Mouse (Mus musculus): ENCODE results near the gene Stard3. TPM values are rescaled to one million over a fixed set of nuclear protein-coding genes. Genes with fewer than 3 reads are reported as not detected.
A peak's percentile ranks its signal among the peaks of the same experiment; 100 is the strongest.

Stard3 gene
- total and polyA plus RNA-seq, 3 experiments = 53.0 to 62.5 TPM; not detected in 1

GRCm38 (mm10) chr11:98408872-98409271 lies 50.7 kb downstream of the Stard3 start:
- H3K27me3 ChIP-seq (ENCODE audit: control insufficient read depth in 1 of 2, insufficient read depth in 2 of 2, low read length in 2 of 2) = peaks cover 10 to 13% of the 10 kb centered on the region in 2 experiments
- no peaks in the 10 kb centered on the region for H3K4me1 ChIP-seq (ENCODE audit: control insufficient read depth in 1 of 2, insufficient read depth in 2 of 2, low read length in 2 of 2)
- no peak overlapping the region for H3K9ac ChIP-seq (ENCODE audit: control insufficient read depth, low read depth, low read length, poor library complexity, severe bottlenecking)
- H3K79me2 ChIP-seq (ENCODE audit: control insufficient read depth, insufficient read depth, low read length, poor library complexity) = no peaks in the 10 kb centered on the region
- H3K4me3 ChIP-seq (ENCODE audit: control insufficient read depth in 1 of 2, insufficient read depth in 1 of 2, low read depth in 2 of 2, low read length in 2 of 2) = no peak overlapping the region
- H3K36me3 ChIP-seq (ENCODE audit: control insufficient read depth in 1 of 2, insufficient read depth in 2 of 2, low read length in 2 of 2) = no peaks in the 10 kb centered on the region
- DNase-seq (ENCODE audit: low read depth, low spot score) = no peak
- no peaks in the 10 kb centered on the region for H3K9me3 ChIP-seq (replicated peaks; ENCODE audit: insufficient read depth, low read length)
- H3K27ac ChIP-seq (ENCODE audit: control insufficient read depth, low read depth, low read length) = no peak overlapping the region
- TF ChIP-seq USF2 (IDR thresholded peaks at IDR 0.05; ENCODE audit: borderline replicate concordance in 1 of 2, insufficient read depth in 1 of 2, low read depth in 1 of 2, low read length in 2 of 2) (no peak), POLR2AphosphoS5 (IDR thresholded peaks at IDR 0.05; ENCODE audit: borderline replicate concordance, low read depth, low read length) (no peak), UBTF (IDR thresholded peaks at IDR 0.05; ENCODE audit: borderline replicate concordance, insufficient read depth, low read depth, low read length) (no peak), MAZ (IDR thresholded peaks at IDR 0.05; ENCODE audit: low read depth, low read length) (no peak), GABPA (IDR thresholded peaks at IDR 0.05; ENCODE audit: low read depth, low read length) (no peak), MEF2A (IDR thresholded peaks at IDR 0.05; ENCODE audit: extremely low read depth, insufficient replicate concordance, low read depth, low read length, poor library complexity, severe bottlenecking) (no peak), ZMIZ1 (IDR thresholded peaks at IDR 0.05; ENCODE audit: low read depth, low read length) (no peak), CHD2 (IDR thresholded peaks at IDR 0.05; ENCODE audit: low read length) (no peak), GATA1 (IDR thresholded peaks at IDR 0.05; ENCODE audit: low read depth, low read length) (no peak), E2F4 (IDR thresholded peaks at IDR 0.05; ENCODE audit: borderline replicate concordance, low read depth, low read length) (no peak), MAFK (IDR thresholded peaks at IDR 0.05; ENCODE audit: borderline replicate concordance, low read depth, low read length) (no peak), EP300 (IDR thresholded peaks at IDR 0.05; ENCODE audit: low read depth in 1 of 2, low read length in 2 of 2) (no peak), BHLHE40 (IDR thresholded peaks at IDR 0.05; ENCODE audit: borderline replicate concordance, low read depth, low read length) (no peak), ZKSCAN1 (IDR thresholded peaks at IDR 0.05; ENCODE audit: low read depth, low read length) (no peak), ZC3H11A (IDR thresholded peaks at IDR 0.05; ENCODE audit: low read depth, low read length) (no peak), CTCF (IDR thresholded peaks at IDR 0.05 in 2 of 3, conservative IDR thresholded peaks at IDR 0.05 in 1 of 3; ENCODE audit: control insufficient read depth in 1 of 3, insufficient read depth in 1 of 3, low read depth in 2 of 3, low read length in 3 of 3, poor library complexity in 1 of 3, severe bottlenecking in 1 of 3) (no peak), MYC (IDR thresholded peaks at IDR 0.05; ENCODE audit: low read depth, low read length) (no peak), SMC3 (IDR thresholded peaks at IDR 0.05; ENCODE audit: low read depth, low read length) (no peak), MAX (IDR thresholded peaks at IDR 0.05; ENCODE audit: low read length) (no peak)

- TF ChIP-seq MAX (IDR thresholded peaks at IDR 0.05; ENCODE audit: low read length) (no peak), ZNF384 (IDR thresholded peaks at IDR 0.05; ENCODE audit: low read depth, low read length) (peak; percentile 51; the same call in 1 of the 2 replicates)
- H3K27ac ChIP-seq (ENCODE audit: control insufficient read depth, low read depth, low read length) = no peak overlapping the region
Measured at GRCm38 (mm10) chr11:98409341-98409822, 51.2 kb downstream of the Stard3 start.

More at GRCm38 (mm10) chr11:98409341-98409822, 51.2 kb downstream of the Stard3 start:
- H3K4me1 ChIP-seq (ENCODE audit: control insufficient read depth in 1 of 2, insufficient read depth in 2 of 2, low read length in 2 of 2) = no peaks in the 10 kb centered on the region
- H3K9ac ChIP-seq (ENCODE audit: control insufficient read depth, low read depth, low read length, poor library complexity, severe bottlenecking) = no peak overlapping the region
- peaks cover 10 to 13% of the 10 kb centered on the region in 2 experiments for H3K27me3 ChIP-seq (ENCODE audit: control insufficient read depth in 1 of 2, insufficient read depth in 2 of 2, low read length in 2 of 2)
- no peaks in the 10 kb centered on the region for H3K9me3 ChIP-seq (replicated peaks; ENCODE audit: insufficient read depth, low read length)
- no peaks in the 10 kb centered on the region for H3K79me2 ChIP-seq (ENCODE audit: control insufficient read depth, insufficient read depth, low read length, poor library complexity)
- DNase-seq (ENCODE audit: low read depth, low spot score) = no peak
- H3K4me3 ChIP-seq (ENCODE audit: control insufficient read depth in 1 of 2, insufficient read depth in 1 of 2, low read depth in 2 of 2, low read length in 2 of 2) = no peak overlapping the region
- H3K36me3 ChIP-seq (ENCODE audit: control insufficient read depth in 1 of 2, insufficient read depth in 2 of 2, low read length in 2 of 2) = no peaks in the 10 kb centered on the region
